Mouse (Mus musculus) neural tube, embryonic 12.5 days (tissue): ENCODE data around the gene Chrm1. TPM values are rescaled to one million over a fixed set of nuclear protein-coding genes. Genes with fewer than 3 reads are reported as not detected.

ENCODE experiments used
- ATAC-seq: fragments of 200-750 bp; cut with Nextera tagmentation; 2 replicates; pipeline ENCODE4 v1.8.0; 2017; ENCODE audit warnings: low read depth, mild to moderate bottlenecking, moderate TSS enrichment, moderate library complexity; ENCODE audit not compliant: low FRiP score
- H3K27ac ChIP-seq: fragments of 300-500 bp; sonication (generic); 2 replicates; pipeline ENCODE4 v1.5.1; 2016
- H3K27me3 ChIP-seq: fragments of 300-500 bp; sonication (generic); replicated peaks from 2 replicates; pipeline ENCODE4 v1.6.1; 2016; ENCODE audit warnings: mild to moderate bottlenecking
- H3K36me3 ChIP-seq: fragments of 300-500 bp; sonication (generic); 2 replicates; pipeline ENCODE4 v1.6.1; 2016; ENCODE audit warnings: mild to moderate bottlenecking
- H3K4me1 ChIP-seq: fragments of 300-500 bp; sonication (generic); 2 replicates; pipeline ENCODE4 v1.6.1; 2016
- H3K4me2 ChIP-seq: fragments of 300-500 bp; sonication (generic); replicated peaks from 2 replicates; pipeline ENCODE4 v1.6.1; 2016; ENCODE audit warnings: mild to moderate bottlenecking
- H3K4me3 ChIP-seq: fragments of 300-500 bp; sonication (generic); 2 replicates; pipeline ENCODE4 v1.5.1; 2016
- H3K9ac ChIP-seq: fragments of 300-500 bp; sonication (generic); 2 replicates; pipeline ENCODE4 v1.6.1; 2016; ENCODE audit warnings: mild to moderate bottlenecking
- H3K9me3 ChIP-seq: fragments of 300-500 bp; sonication (generic); 2 replicates; pipeline ENCODE4 v1.6.1; 2016; ENCODE audit warnings: mild to moderate bottlenecking
- WGBS: fragments of 180-500 bp; shearing (Covaris S2); methylation state at CpG from one replicate; pipeline ENCODE4 v1.1.7; 2016; 5-methylcytosine and 5-hydroxymethylcytosine counted together
- polyA plus RNA-seq: library from polyadenylated mRNA; unstranded; fragments of >200 nt; fragmentation: Nextera tagmentation; extraction: Ambion mirVana; gene quantifications from 2 replicates; pipeline ENCODE4 v1.2.1, GENCODE M21; 2016

Chrm1 gene
- polyA plus RNA-seq, 1 experiment from 2014 or later: 0.20 TPM

GRCm38 (mm10) chr19:8692740-8693139, 29.2 kb downstream of the Chrm1 start:
- Histone ChIP-seq H3K9me3 (no peaks in the 10 kb centered on the region), H3K9ac (no peak overlapping the region), H3K4me2 (no peak overlapping the region), H3K27ac (no peak overlapping the region), H3K4me1 (no peaks in the 10 kb centered on the region), H3K36me3 (no peaks in the 10 kb centered on the region), H3K27me3 (no peaks in the 10 kb centered on the region), H3K4me3 (no peak overlapping the region)
- WGBS: 52% methylated on average over 5 of the region's 5 CpGs
- ATAC-seq: no peak

- Histone ChIP-seq H3K27ac (no peak overlapping the region), H3K4me2 (no peak overlapping the region), H3K9me3 (no peaks in the 10 kb centered on the region), H3K9ac (no peak overlapping the region), H3K36me3 (no peaks in the 10 kb centered on the region), H3K4me3 (no peak overlapping the region), H3K4me1 (no peaks in the 10 kb centered on the region), H3K27me3 (no peaks in the 10 kb centered on the region)
- 57% methylated on average over 6 of the region's 6 CpGs for WGBS
- peak; percentile 56 for ATAC-seq
These were observed 31.7 kb downstream of the Chrm1 start for GRCm38 (mm10) chr19:8695330-8695729.

GRCm38 (mm10) chr19:8699652-8700051, 36.1 kb downstream of the Chrm1 start:
- no peak overlapping the region for H3K27ac ChIP-seq
- no peaks in the 10 kb centered on the region for H3K27me3 ChIP-seq
- 83% methylated on average over 9 of the region's 9 CpGs for WGBS
- no peak overlapping the region for H3K4me2 ChIP-seq
- H3K36me3 ChIP-seq: no peaks in the 10 kb centered on the region
- H3K4me3 ChIP-seq: no peak overlapping the region
- no peak overlapping the region for H3K9ac ChIP-seq
- no peaks in the 10 kb centered on the region for H3K4me1 ChIP-seq
- no peaks in the 10 kb centered on the region for H3K9me3 ChIP-seq
- no peak for ATAC-seq

GRCm38 (mm10) chr19:8702458-8702857, 38.9 kb downstream of the Chrm1 start:
- Histone ChIP-seq H3K9ac (no peak overlapping the region), H3K36me3 (peaks cover 11% of the 10 kb centered on the region), H3K4me3 (no peak overlapping the region), H3K27ac (no peak overlapping the region), H3K9me3 (no peaks in the 10 kb centered on the region), H3K27me3 (no peaks in the 10 kb centered on the region), H3K4me1 (no peaks in the 10 kb centered on the region), H3K4me2 (no peak overlapping the region)
- ATAC-seq: no peak
- 66% methylated on average over 3 of the region's 3 CpGs for WGBS

GRCm38 (mm10) chr19:8703571-8703970, 40.0 kb downstream of the Chrm1 start:
- ATAC-seq: no peak
- WGBS: 57% methylated on average over 4 of the region's 4 CpGs
- no peaks in the 10 kb centered on the region for H3K9me3 ChIP-seq

GRCm38 (mm10) chr19:8705026-8705708, 41.6 kb downstream of the Chrm1 start:
- 75% methylated on average over 6 of the region's 6 CpGs for WGBS
- Histone ChIP-seq H3K9ac (no peak overlapping the region), H3K27me3 (no peaks in the 10 kb centered on the region), H3K27ac (no peak overlapping the region), H3K36me3 (peaks cover 38% of the 10 kb centered on the region), H3K4me3 (no peak overlapping the region), H3K4me1 (no peaks in the 10 kb centered on the region), H3K9me3 (no peaks in the 10 kb centered on the region), H3K4me2 (no peak overlapping the region)
- ATAC-seq: no peak

More at GRCm38 (mm10) chr19:8703571-8703970, 40.0 kb downstream of the Chrm1 start:
- no peaks in the 10 kb centered on the region for H3K4me1 ChIP-seq
- no peak overlapping the region for H3K27ac ChIP-seq
- H3K9ac ChIP-seq: no peak overlapping the region
- no peak overlapping the region for H3K4me3 ChIP-seq
- no peaks in the 10 kb centered on the region for H3K27me3 ChIP-seq
- H3K36me3 ChIP-seq: peaks cover 22% of the 10 kb centered on the region
- H3K4me2 ChIP-seq: no peak overlapping the region

- Histone ChIP-seq H3K36me3 (peaks cover 48% of the 10 kb centered on the region), H3K9me3 (no peaks in the 10 kb centered on the region), H3K9ac (no peak overlapping the region), H3K4me1 (0 out of 2 replicates have a peak, but pooled peaks cover 7% of the 10 kb centered on the region), H3K27ac (no peak overlapping the region), H3K27me3 (no peaks in the 10 kb centered on the region), H3K4me2 (no peak overlapping the region), H3K4me3 (no peak overlapping the region)
- ATAC-seq: no peak
- 89% methylated on average over 7 of the region's 7 CpGs for WGBS
These were observed 42.6 kb downstream of the Chrm1 start for GRCm38 (mm10) chr19:8706132-8706667.

- peaks cover 55% of the 10 kb centered on the region for H3K36me3 ChIP-seq
- 97% methylated on average over 7 of the region's 7 CpGs for WGBS
- no peak overlapping the region for H3K27ac ChIP-seq
- H3K4me2 ChIP-seq: no peak overlapping the region
- H3K27me3 ChIP-seq: no peaks in the 10 kb centered on the region
- peaks cover 13% of the 10 kb centered on the region for H3K4me1 ChIP-seq
- H3K4me3 ChIP-seq: no peak overlapping the region
- no peaks in the 10 kb centered on the region for H3K9me3 ChIP-seq
- ATAC-seq: no peak
- no peak overlapping the region for H3K9ac ChIP-seq
These were observed 43.3 kb downstream of the Chrm1 start for GRCm38 (mm10) chr19:8706930-8707329.

GRCm38 (mm10) chr19:8708954-8709353, 45.4 kb downstream of the Chrm1 start:
- H3K36me3 ChIP-seq: peaks cover 55% of the 10 kb centered on the region
- H3K4me1 ChIP-seq: peaks cover 21% of the 10 kb centered on the region
- 95% methylated on average over 8 of the region's 8 CpGs for WGBS

GRCm38 (mm10) chr19:8710057-8710456, 46.5 kb downstream of the Chrm1 start:
- Histone ChIP-seq H3K4me1 (peaks cover 21% of the 10 kb centered on the region), H3K36me3 (peaks cover 55% of the 10 kb centered on the region), H3K4me2 (no peak overlapping the region), H3K9ac (no peak overlapping the region), H3K9me3 (no peaks in the 10 kb centered on the region), H3K27me3 (no peaks in the 10 kb centered on the region), H3K27ac (no peak overlapping the region), H3K4me3 (no peak overlapping the region)
- no peak for ATAC-seq
- WGBS: 95% methylated on average over 2 of the region's 2 CpGs

More at GRCm38 (mm10) chr19:8708954-8709353, 45.4 kb downstream of the Chrm1 start:
- ATAC-seq: no peak
- Histone ChIP-seq H3K9ac (no peak overlapping the region), H3K4me3 (no peak overlapping the region), H3K27me3 (no peaks in the 10 kb centered on the region), H3K4me2 (no peak overlapping the region), H3K27ac (no peak overlapping the region), H3K9me3 (no peaks in the 10 kb centered on the region)

GRCm38 (mm10) chr19:8711506-8711905, 47.9 kb downstream of the Chrm1 start:
- Histone ChIP-seq H3K9ac (peak overlapping the region; percentile 90), H3K27ac (no peak overlapping the region)
- ATAC-seq: no peak

GRCm38 (mm10) chr19:8711949-8712869, 48.6 kb downstream of the Chrm1 start:
- no peaks in the 10 kb centered on the region for H3K27me3 ChIP-seq
- no peak for ATAC-seq
- peak overlapping the region; percentile 84; the same call in 1 of the 2 replicates for H3K27ac ChIP-seq
- H3K9ac ChIP-seq: peak overlapping the region; percentile 90
- peaks cover 45% of the 10 kb centered on the region for H3K36me3 ChIP-seq
- peak overlapping the region; percentile 68 for H3K4me2 ChIP-seq
- H3K4me1 ChIP-seq: peaks cover 21% of the 10 kb centered on the region
- peak overlapping the region; percentile 76 for H3K4me3 ChIP-seq
- WGBS: 67% methylated on average over 10 of the region's 10 CpGs
- H3K9me3 ChIP-seq: no peaks in the 10 kb centered on the region

More at GRCm38 (mm10) chr19:8711506-8711905, 47.9 kb downstream of the Chrm1 start:
- H3K36me3 ChIP-seq: peaks cover 51% of the 10 kb centered on the region
- H3K4me2 ChIP-seq: peak overlapping the region; percentile 68
- no peaks in the 10 kb centered on the region for H3K27me3 ChIP-seq
- H3K4me1 ChIP-seq: peaks cover 21% of the 10 kb centered on the region
- H3K9me3 ChIP-seq: no peaks in the 10 kb centered on the region
- 84% methylated on average over 4 of the region's 4 CpGs for WGBS
- peak overlapping the region; percentile 76; the same call in 1 of the 2 replicates for H3K4me3 ChIP-seq
